Mouse (Mus musculus) fibroblast of lung, adult 2 months (primary cell): ENCODE measurements around the gene Rpl3l.
"Not testable (repeated sequence)": the region's sequence is repeated elsewhere in the genome, so short reads cannot be mapped to it uniquely, and the experiment has no call there.

ENCODE experiments used
- DNase-seq: peaks from one replicate; pipeline ENCODE4 v3.0.0-alpha.2; 2011; ENCODE audit warnings: low read depth

Gene Rpl3l

GRCm38 (mm10) chr17:24727618-24728017 lies at the start of gene Rpl3l:
TSS of gene Rpl3l (plus strand) at chr17:24727820.
- DNase-seq, result no peak

- no peak for DNase-seq
These were observed 41.1 kb upstream of the Rpl3l start for GRCm38 (mm10) chr17:24686514-24686913.

GRCm38 (mm10) chr17:24687146-24687595 lies 40.4 kb upstream of the Rpl3l start:
- no peak for DNase-seq

GRCm38 (mm10) chr17:24687599-24687998 lies 40.0 kb upstream of the Rpl3l start:
- DNase-seq, result no peak

- DNase-seq, result no peak
These were observed 38.2 kb upstream of the Rpl3l start, which contains the start of gene Syngr3 for GRCm38 (mm10) chr17:24689251-24690081. TSS of gene Syngr3 (minus strand) at chr17:24689955.

GRCm38 (mm10) chr17:24692385-24692784 lies 35.2 kb upstream of the Rpl3l start:
- DNase-seq, result no peak

GRCm38 (mm10) chr17:24695326-24696010 lies 32.2 kb upstream of the Rpl3l start:
- no peak for DNase-seq

- no peak for DNase-seq
These were observed 31.5 kb upstream of the Rpl3l start, which contains the start of the genes Gfer and Noxo1 for GRCm38 (mm10) chr17:24696011-24696697. TSS of gene Gfer (minus strand) at chr17:24696156. TSS of gene Noxo1 (plus strand) at chr17:24696234.

GRCm38 (mm10) chr17:24697985-24698384 lies 29.6 kb upstream of the Rpl3l start:
- DNase-seq, result no peak

- DNase-seq, result no peak
These were observed 28.9 kb upstream of the Rpl3l start for GRCm38 (mm10) chr17:24698715-24699114.

- no peak for DNase-seq
These were observed 28.1 kb upstream of the Rpl3l start for GRCm38 (mm10) chr17:24699473-24699872.

GRCm38 (mm10) chr17:24701251-24701650 lies 26.4 kb upstream of the Rpl3l start:
- DNase-seq, result no peak

GRCm38 (mm10) chr17:24705821-24706220 lies 21.8 kb upstream of the Rpl3l start:
- no peak for DNase-seq

- peak; percentile 80 for DNase-seq
These were observed 20.4 kb upstream of the Rpl3l start, which contains the start of gene Tbl3 for GRCm38 (mm10) chr17:24706982-24707800. TSS of gene Tbl3 (minus strand) at chr17:24707660.

GRCm38 (mm10) chr17:24707801-24708425 lies 19.7 kb upstream of the Rpl3l start:
- DNase-seq, result no peak

- DNase-seq, result no peak
These were observed 19.0 kb upstream of the Rpl3l start for GRCm38 (mm10) chr17:24708646-24709045.

- no peak for DNase-seq
These were observed 12.1 kb upstream of the Rpl3l start for GRCm38 (mm10) chr17:24715556-24715955.

- no peak for DNase-seq
These were observed 11.4 kb upstream of the Rpl3l start for GRCm38 (mm10) chr17:24716166-24716682.

GRCm38 (mm10) chr17:24717943-24718342 lies 9.7 kb upstream of the Rpl3l start, which contains the start of the genes Rnf151 and Rps2:
TSS of gene Rnf151 (minus strand) at chr17:24718063.
TSS of gene Rps2 (plus strand) at chr17:24718116.
- DNase-seq, result no peak

GRCm38 (mm10) chr17:24718938-24719337 lies 8.7 kb upstream of the Rpl3l start:
- DNase-seq, result not testable (repeated sequence)
